Comparison of ENCODE assay signal across 18 mouse cellular contexts in genomic region chr1:136444555-136445255, GRCm38 (mm10). TPM values are rescaled to one million over a fixed set of nuclear protein-coding genes. Genes with fewer than 3 reads are reported as not detected.
A peak's percentile ranks its signal among the peaks of the same experiment; 100 is the strongest.
DNase-seq lines count a peak whose midpoint lies in the region; ATAC-seq lines count a peak whose summit lies in the region.
"Had no signal": no experiment of that assay in that cellular context is flagged by ENCODE, and none has a peak within 500 bp of the region (broad histone marks: within the 10 kb centered on the region; RNA-seq: fewer than 3 reads in every experiment).

No protein-coding gene starts in this region.

- peak overlapping the region; percentile 28 for H3K9ac ChIP-seq in liver, embryonic 16.5 days (ENCODE audit: low read depth, low read length)
- no peak overlapping the region for H3K9ac ChIP-seq in forebrain, embryonic 16.5 days (replicated peaks; ENCODE audit: low read depth, low read length)
- H3K9ac ChIP-seq: embryonic facial prominence, embryonic 12.5 days; hindbrain, embryonic 14.5 days; limb, embryonic 12.5 days; neural tube, embryonic 15.5 days had no signal

- intact Hi-C loops in gastrocnemius, postnatal 14 days (cut with DNase I; ENCODE audit: low total_unique reads), result no loop called here

- H3K4me3 ChIP-seq in erythroblast, embryonic 14.5 days (replicated peaks), result peak overlapping the region; percentile 51
- H3K4me3 ChIP-seq in liver, embryonic 16.5 days (ENCODE audit: low read depth, low read length), result peak overlapping the region; percentile 20; the same call in 1 of the 2 replicates
- no peak overlapping the region for H3K4me3 ChIP-seq in forebrain, embryonic 16.5 days (replicated peaks; ENCODE audit: low read length)
- H3K4me3 ChIP-seq: embryonic facial prominence, embryonic 12.5 days; heart, adult 2 months; layer of hippocampus, adult 2 months; limb, embryonic 12.5 days; neural tube, embryonic 15.5 days had no signal

- 57% methylated on average over 12 of the region's 12 CpGs for WGBS in liver, embryonic 16.5 days (ENCODE audit: insufficient replicate concordance)
- 91% methylated on average over 12 of the region's 12 CpGs for WGBS in forebrain, embryonic 16.5 days

- no peaks in the 10 kb centered on the region for H3K27me3 ChIP-seq in erythroblast, embryonic 14.5 days (ENCODE audit: control insufficient read depth)
- no peaks in the 10 kb centered on the region for H3K27me3 ChIP-seq in liver, embryonic 16.5 days (ENCODE audit: control insufficient read depth, insufficient read depth, low read depth, low read length)
- no peaks in the 10 kb centered on the region for H3K27me3 ChIP-seq in forebrain, embryonic 16.5 days (replicated peaks; ENCODE audit: control insufficient read depth, insufficient read depth, low read length)
- H3K27me3 ChIP-seq: embryonic facial prominence, embryonic 12.5 days; limb, embryonic 12.5 days; neural tube, embryonic 15.5 days had no signal

- peak overlapping the region; percentile 56 for H3K4me2 ChIP-seq in liver, embryonic 16.5 days (ENCODE audit: low read depth, low read length)
- H3K4me2 ChIP-seq in forebrain, embryonic 16.5 days (ENCODE audit: low read length), result no peak overlapping the region
- H3K4me2 ChIP-seq: embryonic facial prominence, embryonic 12.5 days; hindbrain, embryonic 14.5 days; limb, embryonic 12.5 days; neural tube, embryonic 15.5 days had no signal

- peak; percentile 98 for ATAC-seq in liver, embryonic 16.5 days (ENCODE audit: low read depth)
- ATAC-seq in forebrain, embryonic 16.5 days, result no peak
- ATAC-seq: CD4-positive, CD25-positive, alpha-beta regulatory T cell, adult 4 months had no signal

- H3K4me1 ChIP-seq in erythroblast, embryonic 14.5 days (ENCODE audit: control insufficient read depth), result peaks cover 60% of the 10 kb centered on the region
- H3K4me1 ChIP-seq in liver, embryonic 16.5 days (ENCODE audit: control insufficient read depth, low read depth, low read length), result peaks cover 40% of the 10 kb centered on the region
- no peaks in the 10 kb centered on the region for H3K4me1 ChIP-seq in forebrain, embryonic 16.5 days (replicated peaks; ENCODE audit: control insufficient read depth, insufficient read depth, low read length)
- H3K4me1 ChIP-seq: embryonic facial prominence, embryonic 12.5 days; limb, embryonic 12.5 days; neural tube, embryonic 15.5 days had no signal

- DNase-seq in spleen, postnatal 36 days (ENCODE audit: low spot score in 2 of 2), result peak; percentile 23 to 51
- DNase-seq in spleen, postnatal 4 days (ENCODE audit: low spot score in 2 of 2), result no peak
- DNase-seq in gastrocnemius, postnatal 14 days, result no peak
- no peak for DNase-seq in right cerebral cortex, adult 18-20 months
- DNase-seq: cerebellum, adult 11 months; heart, adult 2 months; heart, postnatal 14 days; kidney, adult 18-20 months; retina, postnatal 1 day had no signal

- peaks cover 27% of the 10 kb centered on the region for H3K36me3 ChIP-seq in erythroblast, embryonic 14.5 days (ENCODE audit: control insufficient read depth)
- H3K36me3 ChIP-seq in liver, embryonic 16.5 days (ENCODE audit: control insufficient read depth, insufficient read depth), result no peaks in the 10 kb centered on the region
- H3K36me3 ChIP-seq in forebrain, embryonic 16.5 days (ENCODE audit: control insufficient read depth, insufficient read depth), result peaks cover under 1% of the 10 kb centered on the region; the same call in 1 of the 2 replicates

- no peaks in the 10 kb centered on the region for H3K9me3 ChIP-seq in erythroblast, embryonic 14.5 days (ENCODE audit: control insufficient read depth, low read length)
- H3K9me3 ChIP-seq in liver, embryonic 16.5 days (replicated peaks; ENCODE audit: control insufficient read depth, low read length), result no peaks in the 10 kb centered on the region
- no peaks in the 10 kb centered on the region for H3K9me3 ChIP-seq in forebrain, embryonic 16.5 days (ENCODE audit: control insufficient read depth, low read length)
- H3K9me3 ChIP-seq: embryonic facial prominence, embryonic 12.5 days; limb, embryonic 12.5 days; neural tube, embryonic 15.5 days had no signal

- peak overlapping the region; percentile 81 for H3K27ac ChIP-seq in liver, embryonic 16.5 days (ENCODE audit: low read length)
- no peak overlapping the region for H3K27ac ChIP-seq in forebrain, embryonic 16.5 days (ENCODE audit: low read length)
- H3K27ac ChIP-seq: embryonic facial prominence, embryonic 12.5 days; heart, adult 2 months; hindbrain, embryonic 14.5 days; layer of hippocampus, adult 2 months; limb, embryonic 12.5 days; neural tube, embryonic 15.5 days had no signal

RNA-seq across cellular contexts. Expression of gene Kif14, which starts 21.4 kb away (rescaled TPM):
- polyA plus RNA-seq in erythroblast, embryonic 14.5 days (2012), result 0.43 and 0.44 TPM in 2 replicates
- polyA plus RNA-seq in liver, embryonic 16.5 days (2015; fragmentation: Nextera tagmentation; extraction: Ambion mirVana), result 5.5 and 6.2 TPM in 2 replicates
- polyA plus RNA-seq in forebrain, embryonic 16.5 days (2015; fragmentation: Nextera tagmentation; extraction: Ambion mirVana), result 1.7 and 2.4 TPM in 2 replicates
- 1 to 10 TPM in 1 of 2 experiments, under 1 TPM in 1; 0.92 to 1.3 TPM for total RNA-seq in gastrocnemius, postnatal 14 days (2021)

RNA-seq across cellular contexts. Expression of gene Ddx59, which starts 29.6 kb away (rescaled TPM):
- 0.07 and 0.09 TPM in 2 replicates for polyA plus RNA-seq in erythroblast, embryonic 14.5 days (2012)
- polyA plus RNA-seq in liver, embryonic 16.5 days (2015; fragmentation: Nextera tagmentation; extraction: Ambion mirVana), result 4.5 and 5.2 TPM in 2 replicates
- 17.2 and 19.0 TPM in 2 replicates for polyA plus RNA-seq in forebrain, embryonic 16.5 days (2015; fragmentation: Nextera tagmentation; extraction: Ambion mirVana)
- total RNA-seq in gastrocnemius, postnatal 14 days (2021), result 10 to 100 TPM; 11.5 to 13.3 TPM

Comparison
In these comparisons a context has a peak if more than half of its experiments do, and no peak if none do; other contexts are left out.
1. DNase-seq: peak in spleen, postnatal 36 days (2 of 2); none in spleen, postnatal 4 days (0 of 2), gastrocnemius, postnatal 14 days (single experiment) and right cerebral cortex, adult 18-20 months (single experiment).